Mouse (Mus musculus): Measurements from ENCODE around the gene AI182371. TPM values are rescaled to one million over a fixed set of nuclear protein-coding genes. Genes with fewer than 3 reads are reported as not detected.

The AI182371 gene
- 0.46 and 0.50 TPM in 2 replicates for polyA plus RNA-seq (2015; fragmentation: Nextera tagmentation; extraction: Ambion mirVana)

DNA sequence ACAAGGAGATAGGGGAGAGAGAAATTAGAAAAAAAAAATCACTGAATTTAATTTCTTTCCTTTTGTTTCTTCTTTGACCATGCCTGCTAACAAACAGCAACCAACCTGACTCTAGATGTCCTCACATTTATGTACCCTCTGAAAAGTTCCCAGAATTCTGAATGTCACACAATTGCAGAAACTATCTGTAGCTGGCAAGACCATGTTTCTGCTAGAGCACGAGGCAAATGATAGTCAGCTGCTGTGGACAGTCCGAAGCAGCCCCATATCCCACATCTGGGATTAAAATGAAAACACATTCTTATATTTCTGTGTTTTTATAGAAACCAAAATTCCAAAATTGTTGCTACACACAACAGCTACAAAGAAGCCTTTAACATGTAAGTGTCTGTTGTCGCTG is at the start of gene AI182371:
TSS of gene AI182371 (minus strand) at position 101 of the 400 bp plus-strand sequence.
- WGBS, result 95% methylated on average over 3 of the region's 3 CpGs
- ATAC-seq (ENCODE audit: low FRiP score, low TSS enrichment), result no peak
- H3K9me3 ChIP-seq (ENCODE audit: low read length), result 0 out of 2 replicates have a peak, but pooled peaks cover 3% of the 10 kb centered on the region
- no peak within 1 kb of the TSS for H3K4me2 ChIP-seq (replicated peaks; ENCODE audit: low read depth, low read length)
- H3K36me3 ChIP-seq (ENCODE audit: insufficient read depth, low read length), result 0 out of 2 replicates have a peak, but pooled peaks cover 4% of the 10 kb centered on the region
- no peak within 1 kb of the TSS for H3K9ac ChIP-seq (replicated peaks; ENCODE audit: low read length)
- H3K27ac ChIP-seq (ENCODE audit: low read length), result no peak within 1 kb of the TSS
- H3K4me1 ChIP-seq (ENCODE audit: insufficient read depth, low read length), result no peaks in the 10 kb centered on the region
- H3K27me3 ChIP-seq (ENCODE audit: insufficient read depth, low read length), result no peaks in the 10 kb centered on the region
- no peak within 1 kb of the TSS for H3K4me3 ChIP-seq (ENCODE audit: low read length)

DNA sequence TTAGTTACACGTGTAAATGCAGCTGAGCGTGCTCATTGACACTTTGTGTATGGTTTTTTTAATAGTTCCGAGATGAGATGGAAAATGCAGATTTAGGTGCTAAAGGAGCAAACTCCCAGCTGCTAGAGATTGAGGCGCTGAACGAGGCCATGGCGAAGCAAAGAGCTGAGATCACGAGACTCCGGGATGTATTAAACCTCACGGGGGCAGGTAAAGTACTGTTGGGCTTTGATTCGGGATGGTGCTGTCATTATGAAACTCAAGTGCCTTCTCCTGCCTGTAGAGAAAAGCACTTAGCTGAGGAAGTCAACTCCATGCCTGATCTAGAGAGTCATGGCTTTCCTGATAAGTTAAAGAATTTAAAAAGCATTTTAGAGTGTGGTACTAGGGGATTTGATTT is 47.5 kb upstream of the AI182371 start:
- Histone ChIP-seq H3K4me2 (replicated peaks; ENCODE audit: low read depth, low read length) (no peak overlapping the region), H3K9ac (replicated peaks; ENCODE audit: low read length) (no peak overlapping the region), H3K36me3 (ENCODE audit: insufficient read depth, low read length) (peaks cover 75% of the 10 kb centered on the region), H3K9me3 (ENCODE audit: low read length) (no peaks in the 10 kb centered on the region), H3K27ac (ENCODE audit: low read length) (no peak overlapping the region), H3K4me3 (ENCODE audit: low read length) (no peak overlapping the region), H3K4me1 (ENCODE audit: insufficient read depth, low read length) (no peaks in the 10 kb centered on the region), H3K27me3 (ENCODE audit: insufficient read depth, low read length) (no peaks in the 10 kb centered on the region)
- WGBS, result 94% methylated on average over 10 of the region's 10 CpGs
- no peak for ATAC-seq (ENCODE audit: low FRiP score, low TSS enrichment)

DNA sequence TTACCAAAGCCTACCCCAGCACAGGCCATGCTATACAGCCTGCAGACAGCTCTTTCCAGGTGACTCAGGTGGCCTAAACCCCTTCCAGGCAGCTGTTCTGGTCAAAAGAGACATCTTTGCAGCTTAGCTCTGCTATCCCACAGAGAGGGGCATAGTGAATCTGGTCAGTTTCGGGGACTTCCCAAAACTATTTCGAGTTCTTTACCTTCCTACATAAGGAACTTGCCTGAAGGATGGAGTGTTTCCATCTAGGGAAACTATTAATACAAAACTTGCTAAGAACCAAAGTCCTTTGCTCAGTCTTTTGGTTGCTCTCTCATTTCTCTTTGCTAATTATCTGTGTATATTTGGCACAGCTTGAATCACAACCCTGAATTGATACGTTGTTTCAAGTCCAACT is 40.3 kb upstream of the AI182371 start:
- H3K9me3 ChIP-seq (ENCODE audit: low read length), result no peaks in the 10 kb centered on the region
- H3K36me3 ChIP-seq (ENCODE audit: insufficient read depth, low read length), result peaks cover 59% of the 10 kb centered on the region
- no peak overlapping the region for H3K4me3 ChIP-seq (ENCODE audit: low read length)
- H3K4me2 ChIP-seq (replicated peaks; ENCODE audit: low read depth, low read length), result no peak overlapping the region
- no peak overlapping the region for H3K27ac ChIP-seq (ENCODE audit: low read length)
- H3K4me1 ChIP-seq (ENCODE audit: insufficient read depth, low read length), result no peaks in the 10 kb centered on the region
- ATAC-seq (ENCODE audit: low FRiP score, low TSS enrichment), result no peak
- WGBS, result 94% methylated on average over 3 of the region's 3 CpGs
- H3K27me3 ChIP-seq (ENCODE audit: insufficient read depth, low read length), result no peaks in the 10 kb centered on the region
- H3K9ac ChIP-seq (replicated peaks; ENCODE audit: low read length), result no peak overlapping the region

DNA sequence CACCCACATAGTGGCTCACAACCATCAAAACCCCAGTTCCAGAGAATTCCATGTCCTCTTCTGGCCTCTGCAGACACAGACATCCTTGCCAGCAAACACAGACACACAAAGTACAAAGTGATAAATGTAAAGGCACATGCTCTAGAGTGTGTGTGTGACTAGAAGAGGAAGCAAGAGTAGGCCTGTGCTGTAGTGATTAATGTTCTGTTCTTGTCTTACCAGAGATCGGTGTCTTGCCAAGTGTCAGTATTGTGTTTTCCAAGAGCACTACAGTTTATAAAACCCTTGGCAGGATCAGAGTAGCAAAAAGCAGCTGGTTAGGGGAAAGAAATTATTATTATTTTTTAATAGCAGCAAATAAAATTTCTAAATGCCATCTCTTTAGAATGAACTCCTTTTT is 37.2 kb upstream of the AI182371 start:
- H3K27ac ChIP-seq (ENCODE audit: low read length), result no peak overlapping the region
- 81% methylated on average over 1 of the region's 1 CpGs for WGBS
- H3K9ac ChIP-seq (replicated peaks; ENCODE audit: low read length), result no peak overlapping the region
- H3K4me3 ChIP-seq (ENCODE audit: low read length), result no peak overlapping the region
- H3K36me3 ChIP-seq (ENCODE audit: insufficient read depth, low read length), result peaks cover 40% of the 10 kb centered on the region
- H3K4me2 ChIP-seq (replicated peaks; ENCODE audit: low read depth, low read length), result no peak overlapping the region
- ATAC-seq (ENCODE audit: low FRiP score, low TSS enrichment), result no peak
- no peaks in the 10 kb centered on the region for H3K4me1 ChIP-seq (ENCODE audit: insufficient read depth, low read length)
- H3K9me3 ChIP-seq (ENCODE audit: low read length), result no peaks in the 10 kb centered on the region
- H3K27me3 ChIP-seq (ENCODE audit: insufficient read depth, low read length), result no peaks in the 10 kb centered on the region

DNA sequence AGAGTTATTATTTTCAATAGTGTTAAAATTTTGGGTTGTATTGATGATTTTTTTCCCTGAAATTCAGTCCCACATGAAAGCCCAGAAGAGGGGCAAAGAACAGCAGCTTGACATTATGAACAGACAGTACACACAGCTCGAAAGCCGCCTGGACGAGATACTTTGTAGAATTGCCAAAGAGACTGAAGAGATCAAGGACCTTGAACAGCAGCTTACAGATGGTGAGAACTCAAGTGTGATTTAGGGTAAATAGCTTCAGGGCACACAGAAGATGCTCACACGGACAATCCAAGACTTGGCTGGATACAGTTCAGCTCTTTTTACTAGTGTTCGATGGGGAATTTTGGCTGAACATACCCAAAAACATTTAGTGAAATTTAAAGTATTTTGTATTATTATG is 32.5 kb upstream of the AI182371 start:
- Histone ChIP-seq H3K9ac (replicated peaks; ENCODE audit: low read length) (no peak overlapping the region), H3K9me3 (ENCODE audit: low read length) (no peaks in the 10 kb centered on the region), H3K4me1 (ENCODE audit: insufficient read depth, low read length) (peaks cover 10% of the 10 kb centered on the region), H3K4me2 (replicated peaks; ENCODE audit: low read depth, low read length) (no peak overlapping the region), H3K4me3 (ENCODE audit: low read length) (no peak overlapping the region), H3K27ac (ENCODE audit: low read length) (no peak overlapping the region), H3K36me3 (ENCODE audit: insufficient read depth, low read length) (peaks cover 29% of the 10 kb centered on the region), H3K27me3 (ENCODE audit: insufficient read depth, low read length) (no peaks in the 10 kb centered on the region)
- 87% methylated on average over 5 of the region's 5 CpGs for WGBS
- ATAC-seq (ENCODE audit: low FRiP score, low TSS enrichment), result no peak

DNA sequence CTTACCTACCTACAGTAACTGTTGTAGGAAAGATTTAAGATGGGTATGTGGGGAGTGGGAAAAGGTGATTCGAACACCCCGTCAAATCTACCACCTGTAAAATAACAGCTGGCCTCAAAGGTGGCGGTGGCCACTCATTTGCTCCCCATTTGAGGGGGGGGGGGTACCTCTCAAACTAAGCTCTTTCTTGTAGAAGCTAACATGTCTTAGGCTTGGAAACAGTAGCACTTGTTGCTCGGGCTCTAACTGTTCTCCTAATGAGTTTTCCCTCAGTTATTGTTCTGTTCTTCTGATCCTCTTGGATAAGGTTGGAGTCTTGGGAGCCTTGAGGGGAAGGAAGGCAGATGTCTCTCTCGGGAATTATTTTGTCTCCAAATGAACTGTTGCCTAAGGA is 31.3 kb upstream of the AI182371 start:
- Histone ChIP-seq H3K4me1 (ENCODE audit: insufficient read depth, low read length) (peaks cover 10% of the 10 kb centered on the region), H3K27me3 (ENCODE audit: insufficient read depth, low read length) (no peaks in the 10 kb centered on the region), H3K4me2 (replicated peaks; ENCODE audit: low read depth, low read length) (peak overlapping the region; percentile 84), H3K9ac (replicated peaks; ENCODE audit: low read length) (peak overlapping the region; percentile 82), H3K9me3 (ENCODE audit: low read length) (no peaks in the 10 kb centered on the region), H3K27ac (ENCODE audit: low read length) (peak overlapping the region; percentile 94), H3K36me3 (ENCODE audit: insufficient read depth, low read length) (peaks cover 23% of the 10 kb centered on the region), H3K4me3 (ENCODE audit: low read length) (peak overlapping the region; percentile 65)
- no peak for ATAC-seq (ENCODE audit: low FRiP score, low TSS enrichment)
- 2% methylated on average over 5 of the region's 5 CpGs for WGBS

DNA sequence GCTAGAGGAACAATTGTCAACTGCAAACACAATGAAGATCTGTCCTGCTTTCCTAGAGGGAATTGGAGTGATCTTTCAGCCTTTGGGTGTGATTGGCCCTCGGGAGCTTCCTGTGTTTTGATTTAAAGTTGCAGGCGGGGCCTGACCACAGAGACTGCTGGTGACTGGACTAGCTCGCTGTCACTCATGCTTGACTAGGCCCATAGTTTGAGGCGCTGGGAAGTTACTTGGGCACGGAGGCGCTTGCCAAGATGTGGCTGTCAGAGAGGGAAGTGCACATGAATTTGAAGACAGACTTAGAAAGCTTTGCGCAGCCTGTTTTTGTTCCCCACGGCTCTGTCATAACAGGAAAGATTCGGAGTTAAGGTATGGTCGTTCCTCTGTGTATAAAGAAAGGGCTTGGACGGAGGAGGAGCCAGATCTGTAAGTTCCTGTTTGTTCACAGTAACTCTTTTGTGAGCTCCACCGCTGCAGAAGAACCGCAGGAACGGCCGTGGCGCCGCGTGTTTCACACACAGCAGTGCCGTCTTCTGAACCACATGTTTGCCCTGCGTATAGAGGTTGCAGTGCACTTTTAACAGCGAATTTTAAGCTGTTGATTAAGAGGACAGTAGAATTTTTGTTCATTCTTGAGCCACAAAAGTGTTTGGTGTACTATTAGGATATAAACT is 30.8 kb upstream of the AI182371 start:
- peak overlapping the region; percentile 82 for H3K9ac ChIP-seq (replicated peaks; ENCODE audit: low read length)
- no peaks in the 10 kb centered on the region for H3K27me3 ChIP-seq (ENCODE audit: insufficient read depth, low read length)
- H3K4me1 ChIP-seq (ENCODE audit: insufficient read depth, low read length), result peaks cover 10% of the 10 kb centered on the region
- peak overlapping the region; percentile 65 for H3K4me3 ChIP-seq (ENCODE audit: low read length)
- peak overlapping the region; percentile 84 for H3K4me2 ChIP-seq (replicated peaks; ENCODE audit: low read depth, low read length)
- ATAC-seq (ENCODE audit: low FRiP score, low TSS enrichment), result peak; percentile 100
- peaks cover 20% of the 10 kb centered on the region for H3K36me3 ChIP-seq (ENCODE audit: insufficient read depth, low read length)
- WGBS, result under 1% methylated on average over 21 of the region's 21 CpGs
- H3K9me3 ChIP-seq (ENCODE audit: low read length), result no peaks in the 10 kb centered on the region
- peak overlapping the region; percentile 94 for H3K27ac ChIP-seq (ENCODE audit: low read length)

DNA sequence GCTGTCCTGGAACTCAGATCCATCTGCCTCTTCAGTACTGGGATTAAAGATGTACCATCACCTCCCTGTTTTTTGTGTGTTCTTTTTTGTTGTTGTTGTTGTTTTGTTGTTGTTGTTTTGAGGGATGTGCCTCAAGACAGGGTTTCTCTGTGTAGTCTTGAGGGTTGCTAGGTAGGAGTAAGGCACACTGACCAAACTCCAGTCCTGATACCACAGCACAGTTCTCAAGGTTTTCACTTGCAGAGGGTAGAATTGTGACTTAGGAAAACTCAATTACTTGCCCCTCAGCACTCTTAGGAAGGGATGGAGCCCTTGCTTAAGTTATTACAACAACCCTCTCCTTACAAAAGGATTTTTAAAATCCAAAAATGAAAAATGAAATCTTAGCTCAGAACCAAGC is 30.1 kb upstream of the AI182371 start:
- Histone ChIP-seq H3K9me3 (ENCODE audit: low read length) (no peaks in the 10 kb centered on the region), H3K27me3 (ENCODE audit: insufficient read depth, low read length) (no peaks in the 10 kb centered on the region), H3K36me3 (ENCODE audit: insufficient read depth, low read length) (peaks cover 16% of the 10 kb centered on the region), H3K4me2 (replicated peaks; ENCODE audit: low read depth, low read length) (peak overlapping the region; percentile 84), H3K4me3 (ENCODE audit: low read length) (peak overlapping the region; percentile 65), H3K9ac (replicated peaks; ENCODE audit: low read length) (no peak overlapping the region), H3K4me1 (ENCODE audit: insufficient read depth, low read length) (peaks cover 10% of the 10 kb centered on the region), H3K27ac (ENCODE audit: low read length) (peak overlapping the region; percentile 94; the same call in 1 of the 2 replicates)
- ATAC-seq (ENCODE audit: low FRiP score, low TSS enrichment), result no peak

DNA sequence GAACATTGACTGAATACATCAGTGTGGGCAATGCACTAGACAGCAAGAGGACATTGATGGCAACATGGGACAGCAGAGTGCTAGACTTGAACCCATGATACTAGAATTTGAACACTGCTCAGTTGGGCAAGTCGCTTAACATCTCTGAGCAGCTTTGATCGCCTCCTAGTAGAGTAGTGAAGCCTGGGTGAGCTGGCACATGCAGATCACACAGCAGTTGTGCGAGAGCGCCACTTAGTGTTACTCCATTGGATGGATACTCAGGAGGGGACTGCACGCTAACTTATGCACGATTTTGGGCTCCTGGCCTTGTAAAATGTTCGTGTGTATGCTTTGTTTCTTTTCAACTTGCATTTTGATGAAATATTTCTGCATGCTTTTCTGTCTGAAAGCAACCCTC is 23.4 kb upstream of the AI182371 start:
- no peak for ATAC-seq (ENCODE audit: low FRiP score, low TSS enrichment)
- no peak overlapping the region for H3K27ac ChIP-seq (ENCODE audit: low read length)
- WGBS, result 81% methylated on average over 7 of the region's 7 CpGs

DNA sequence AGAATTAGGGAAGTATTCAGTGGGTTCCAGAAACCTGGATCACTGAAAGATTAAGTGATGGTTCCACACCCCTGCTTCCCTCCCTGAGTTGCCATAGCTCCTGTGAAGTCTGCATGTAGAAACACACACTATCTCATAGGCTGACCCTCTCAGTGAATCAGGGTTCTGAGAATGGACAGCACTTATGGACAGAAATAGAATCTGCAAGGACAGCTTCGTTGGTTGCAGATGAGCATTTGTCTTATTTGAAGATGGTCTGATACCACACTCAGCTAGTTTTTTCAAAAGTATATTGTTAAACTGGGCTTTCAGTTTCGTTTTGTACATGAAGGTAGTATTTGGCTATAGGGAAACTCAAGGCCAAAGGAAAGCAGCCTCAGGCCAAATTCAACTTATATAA is 9.2 kb upstream of the AI182371 start:
- H3K4me1 ChIP-seq (ENCODE audit: insufficient read depth, low read length), result no peaks in the 10 kb centered on the region
- H3K27me3 ChIP-seq (ENCODE audit: insufficient read depth, low read length), result no peaks in the 10 kb centered on the region
- no peak overlapping the region; the same call in 1 of the 2 replicates for H3K4me2 ChIP-seq (replicated peaks; ENCODE audit: low read depth, low read length)
- no peaks in the 10 kb centered on the region for H3K9me3 ChIP-seq (ENCODE audit: low read length)
- 0 out of 2 replicates have a peak, but pooled peaks cover 5% of the 10 kb centered on the region for H3K36me3 ChIP-seq (ENCODE audit: insufficient read depth, low read length)
- H3K4me3 ChIP-seq (ENCODE audit: low read length), result no peak overlapping the region
- no peak for ATAC-seq (ENCODE audit: low FRiP score, low TSS enrichment)
- H3K27ac ChIP-seq (ENCODE audit: low read length), result no peak overlapping the region
- no peak overlapping the region for H3K9ac ChIP-seq (replicated peaks; ENCODE audit: low read length)
- 77% methylated on average over 2 of the region's 2 CpGs for WGBS

More for the DNA sequence above, 23.4 kb upstream of the AI182371 start:
- no peak overlapping the region for H3K4me3 ChIP-seq (ENCODE audit: low read length)
- no peaks in the 10 kb centered on the region for H3K4me1 ChIP-seq (ENCODE audit: insufficient read depth, low read length)
- H3K9ac ChIP-seq (replicated peaks; ENCODE audit: low read length), result no peak overlapping the region
- no peaks in the 10 kb centered on the region for H3K9me3 ChIP-seq (ENCODE audit: low read length)
- peaks cover 18% of the 10 kb centered on the region for H3K36me3 ChIP-seq (ENCODE audit: insufficient read depth, low read length)
- no peak overlapping the region for H3K4me2 ChIP-seq (replicated peaks; ENCODE audit: low read depth, low read length)
- no peaks in the 10 kb centered on the region for H3K27me3 ChIP-seq (ENCODE audit: insufficient read depth, low read length)
